Mouse (Mus musculus) testis, postnatal 14 days (tissue): ENCODE measurements around the gene 4933402N22Rik.
"Not testable (repeated sequence)": the region's sequence is repeated elsewhere in the genome, so short reads cannot be mapped to it uniquely, and the experiment has no call there.

Source experiments
- DNase-seq: peaks from one replicate; pipeline ENCODE4 v3.0.0; 2021; ENCODE audit warnings: low spot score

The 4933402N22Rik gene

DNA sequence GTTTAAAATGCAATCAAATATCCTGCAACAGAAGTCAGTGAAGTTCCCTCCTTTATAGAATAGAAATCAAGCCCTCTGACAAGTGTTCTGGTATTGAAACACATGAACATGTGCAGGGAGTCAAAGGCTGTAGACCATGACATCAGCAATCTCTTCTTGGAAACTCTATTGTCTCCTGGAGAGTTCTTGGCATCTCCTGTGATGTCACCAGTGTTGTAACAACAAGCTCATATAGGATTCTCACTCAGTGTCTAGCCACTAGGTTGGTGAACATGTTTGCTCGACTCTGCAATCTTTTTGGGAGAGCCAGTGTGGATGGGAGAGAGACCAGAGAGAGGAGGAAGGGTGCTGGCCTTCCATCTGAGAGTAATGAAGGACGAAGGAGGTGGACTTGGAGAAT lies at the start of gene 4933402N22Rik:
4933402N22Rik (plus strand) TSS at position 301 of the 400 bp plus-strand sequence.
- DNase-seq, result not testable (repeated sequence)

DNA sequence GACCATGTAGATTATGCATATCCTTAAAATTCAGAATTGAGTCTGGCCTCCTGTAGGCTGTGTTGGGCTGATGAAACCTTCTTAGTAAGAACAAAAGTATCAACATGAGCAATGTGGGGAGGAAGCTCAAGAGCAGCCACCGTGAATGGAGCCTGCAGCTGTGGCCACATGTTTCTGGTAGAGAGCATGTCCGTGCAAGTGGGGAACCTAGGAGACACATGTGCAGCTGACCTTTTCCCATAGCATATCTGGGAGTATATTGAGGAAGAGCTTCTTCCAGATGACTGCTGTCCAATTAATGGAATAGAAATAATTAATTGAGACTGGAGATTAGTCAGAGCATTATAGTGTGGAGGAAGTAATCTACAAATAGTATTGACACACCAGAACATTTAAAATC lies 5.9 kb downstream of the 4933402N22Rik start:
- DNase-seq, result not testable (repeated sequence)
